Mouse (Mus musculus) ES-E14 (cell line): Measurements from ENCODE around the gene Mesp1. TPM values are rescaled to one million over a fixed set of nuclear protein-coding genes. Genes with fewer than 3 reads are reported as not detected.

Experiments used
- DNase-seq: peaks from one replicate; pipeline ENCODE4 v3.0.0-alpha.2; 2013; ENCODE audit warnings: low read depth, low spot score
- H3K27ac ChIP-seq: 2 replicates; pipeline ENCODE4 v1.5.1; 2012; ENCODE audit warnings: low read depth, mild to moderate bottlenecking, low read length, moderate library complexity, mixed read lengths; ENCODE audit not compliant: poor library complexity, insufficient read depth, severe bottlenecking
- H3K36me3 ChIP-seq: 2 replicates; pipeline ENCODE4 v1.6.1; 2012; ENCODE audit warnings: mild to moderate bottlenecking, low read length, moderate library complexity, mixed read lengths; ENCODE audit not compliant: control insufficient read depth, poor library complexity, insufficient read depth, severe bottlenecking
- H3K4me1 ChIP-seq, 2 experiments: fragments of 150-350 bp in 1 of 2; sonication (generic) in 1 of 2; 2 replicates each; pipeline ENCODE4 v1.6.1; 2012; ENCODE audit warnings: low read length in 2 of 2, mild to moderate bottlenecking in 1 of 2, mixed read lengths in 1 of 2; ENCODE audit not compliant: control insufficient read depth in 2 of 2, insufficient read depth in 2 of 2, poor library complexity in 1 of 2
- H3K4me3 ChIP-seq, 2 experiments: fragments of 150-350 bp in 1 of 2; sonication (generic) in 1 of 2; 2 replicates each; pipeline ENCODE4 v1.5.1; 2012; ENCODE audit warnings: low read length in 2 of 2, low read depth in 1 of 2, mild to moderate bottlenecking in 1 of 2, mixed read lengths in 1 of 2; ENCODE audit not compliant: insufficient read depth in 1 of 2, poor library complexity in 1 of 2, severe bottlenecking in 1 of 2
- H3K9ac ChIP-seq: 2 replicates; pipeline ENCODE4 v1.6.1; 2012; ENCODE audit warnings: low read depth, mild to moderate bottlenecking, low read length, mixed read lengths; ENCODE audit not compliant: poor library complexity, insufficient read depth, severe bottlenecking
- H3K9me3 ChIP-seq: fragments of 150-350 bp; sonication (generic); 2 replicates; pipeline ENCODE4 v1.6.1; 2012; ENCODE audit warnings: low read depth, mild to moderate bottlenecking, low read length; ENCODE audit not compliant: control insufficient read depth, insufficient read depth
- CHD2 ChIP-seq: IDR thresholded peaks from 2 replicates; pipeline ENCODE4 v1.6.1; 2014; ENCODE audit warnings: mild to moderate bottlenecking, low read depth, low read length, inconsistent platforms
- HCFC1 ChIP-seq: IDR thresholded peaks from 2 replicates; pipeline ENCODE4 v1.6.1; 2012; ENCODE audit warnings: low read length, inconsistent platforms, borderline replicate concordance; ENCODE audit not compliant: insufficient read depth
- MAFK ChIP-seq: IDR thresholded peaks from 2 replicates; pipeline ENCODE4 v1.6.1; 2014; ENCODE audit warnings: mild to moderate bottlenecking, low read depth, low read length, inconsistent platforms; ENCODE audit not compliant: insufficient read depth
- ZC3H11A ChIP-seq: IDR thresholded peaks from 2 replicates; pipeline ENCODE4 v1.6.1; 2012; ENCODE audit warnings: low read depth, mild to moderate bottlenecking, inconsistent platforms, low read length, borderline replicate concordance
- ZNF384 ChIP-seq: IDR thresholded peaks from 2 replicates; pipeline ENCODE4 v1.6.1; 2012; ENCODE audit warnings: low read depth, low read length, inconsistent platforms
- in situ Hi-C, 2 experiments: fragments of 600-800 bp; cut with MboI; formaldehyde crosslinking; loops; one replicate each; pipeline ENCODE4 v1.15.1; 2025; ENCODE audit warnings: low sequenced_read_pairs in 2 of 2, inconsistent platforms in 1 of 2; ENCODE audit not compliant: unreplicated experiment in 2 of 2
- total RNA-seq: library from RNA; depleted of rRNA; stranded (reverse); fragments of 300-350 nt; gene quantifications from 2 replicates; pipeline ENCODE4 v1.2.3, GENCODE M21; 2012; rRNA removed

Gene Mesp1
- 0.27 TPM in 1 of 2 replicates, not detected in the other for total RNA-seq

DNA sequence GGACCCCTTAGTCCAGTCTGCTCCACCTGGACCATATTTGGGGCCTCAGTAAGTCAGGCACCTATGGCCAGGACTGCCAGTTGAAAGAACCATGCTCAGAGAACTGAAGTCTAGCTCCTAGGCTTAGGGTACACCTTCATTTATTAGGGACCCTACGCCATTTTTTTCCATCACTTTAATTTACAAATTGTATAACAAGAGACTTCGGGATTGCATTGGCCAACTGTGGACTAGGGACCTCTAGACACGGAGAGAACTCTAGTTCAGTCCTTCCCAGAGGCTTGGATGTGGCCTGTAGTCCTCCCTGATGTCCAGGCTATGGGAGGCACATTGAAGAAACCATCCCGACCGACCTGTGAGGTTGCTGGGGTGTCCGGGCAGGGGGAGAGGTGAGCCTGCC, at the start of gene Mesp1:
TSS of gene Mesp1 (minus strand) at position 101 of the 400 bp plus-strand sequence.
- peak within 1 kb of the TSS; percentile 36 for H3K9ac ChIP-seq
- in situ Hi-C loops = no loop called here
- peak within 1 kb of the TSS; percentile 60 to 75 for H3K4me3 ChIP-seq
- DNase-seq = no peak
- TF ChIP-seq MAFK = no peak
- no peak for TF ChIP-seq ZC3H11A
- no peak for TF ChIP-seq HCFC1
- no peak for TF ChIP-seq ZNF384
- no peak for TF ChIP-seq CHD2
- H3K9me3 ChIP-seq = no peaks in the 10 kb centered on the region
- no peaks in the 10 kb centered on the region for H3K36me3 ChIP-seq
- H3K4me1 ChIP-seq = peaks cover 0 to 4% of the 10 kb centered on the region in 2 experiments; a peak in 1 of 4 replicates
- H3K27ac ChIP-seq = no peak within 1 kb of the TSS

GRCm38 (mm10) chr7:79842163-79842562, 48.6 kb upstream of the Mesp1 start:
- Histone ChIP-seq H3K36me3 (peaks cover 4% of the 10 kb centered on the region; the same call in 1 of the 2 replicates), H3K27ac (no peak overlapping the region), H3K4me1 (no peaks in the 10 kb centered on the region), H3K9ac (no peak overlapping the region), H3K9me3 (no peaks in the 10 kb centered on the region), H3K4me3 (no peak overlapping the region)
- in situ Hi-C loops = no loop called here
- DNase-seq = no peak
- TF ChIP-seq ZC3H11A = no peak
- TF ChIP-seq HCFC1 = no peak
- TF ChIP-seq CHD2 = no peak
- no peak for TF ChIP-seq MAFK
- TF ChIP-seq ZNF384 = no peak

DNA sequence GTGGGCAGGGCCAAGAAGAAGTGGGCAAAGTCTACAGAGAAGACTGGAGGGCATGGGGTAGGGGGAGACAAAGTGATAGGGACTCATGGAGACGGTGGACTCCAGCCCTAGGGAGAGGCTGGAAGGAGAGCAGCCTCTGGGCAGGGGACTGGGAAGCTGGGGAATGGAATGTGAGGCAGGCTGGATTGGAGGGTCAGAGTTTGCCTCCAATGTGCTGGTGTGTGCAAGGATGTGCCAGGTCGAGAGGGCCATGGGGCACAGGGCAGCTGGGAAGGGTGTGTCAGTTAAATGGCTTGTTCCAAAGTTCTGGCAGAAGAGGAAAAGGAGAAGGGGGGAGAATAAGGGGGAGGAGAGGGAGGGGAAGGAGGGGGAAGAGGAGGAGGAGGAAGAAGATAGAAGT, 43.7 kb upstream of the Mesp1 start:
- Histone ChIP-seq H3K4me1 (no peaks in the 10 kb centered on the region), H3K4me3 (no peak overlapping the region), H3K9me3 (no peaks in the 10 kb centered on the region), H3K9ac (no peak overlapping the region), H3K27ac (no peak overlapping the region), H3K36me3 (peaks cover 4% of the 10 kb centered on the region; the same call in 1 of the 2 replicates)
- DNase-seq = no peak
- in situ Hi-C loops = no loop called here
- TF ChIP-seq CHD2 (no peak), ZC3H11A (no peak), HCFC1 (no peak), MAFK (no peak), ZNF384 (no peak)

- H3K9me3 ChIP-seq = no peaks in the 10 kb centered on the region
Measured at GRCm38 (mm10) chr7:79835196-79835595, 41.6 kb upstream of the Mesp1 start.

More at GRCm38 (mm10) chr7:79835196-79835595, 41.6 kb upstream of the Mesp1 start:
- in situ Hi-C loops = no loop called here
- TF ChIP-seq MAFK = no peak
- TF ChIP-seq CHD2 = no peak
- no peak for TF ChIP-seq ZC3H11A
- TF ChIP-seq ZNF384 = no peak
- no peak for TF ChIP-seq HCFC1
- H3K27ac ChIP-seq = no peak overlapping the region
- no peak overlapping the region for H3K9ac ChIP-seq
- H3K4me1 ChIP-seq = no peaks in the 10 kb centered on the region
- H3K4me3 ChIP-seq = no peak overlapping the region
- no peak for DNase-seq
- H3K36me3 ChIP-seq = no peaks in the 10 kb centered on the region; the same call in 1 of the 2 replicates
